Mouse (Mus musculus) thymus, postnatal 4 days (tissue): Measurements from ENCODE around the gene Tet1.
"Not testable (repeated sequence)": the region's sequence is repeated elsewhere in the genome, so short reads cannot be mapped to it uniquely, and the experiment has no call there.

ENCODE experiments used
- DNase-seq: peaks from one replicate; pipeline ENCODE4 v3.0.0; 2021

The Tet1 gene

DNA sequence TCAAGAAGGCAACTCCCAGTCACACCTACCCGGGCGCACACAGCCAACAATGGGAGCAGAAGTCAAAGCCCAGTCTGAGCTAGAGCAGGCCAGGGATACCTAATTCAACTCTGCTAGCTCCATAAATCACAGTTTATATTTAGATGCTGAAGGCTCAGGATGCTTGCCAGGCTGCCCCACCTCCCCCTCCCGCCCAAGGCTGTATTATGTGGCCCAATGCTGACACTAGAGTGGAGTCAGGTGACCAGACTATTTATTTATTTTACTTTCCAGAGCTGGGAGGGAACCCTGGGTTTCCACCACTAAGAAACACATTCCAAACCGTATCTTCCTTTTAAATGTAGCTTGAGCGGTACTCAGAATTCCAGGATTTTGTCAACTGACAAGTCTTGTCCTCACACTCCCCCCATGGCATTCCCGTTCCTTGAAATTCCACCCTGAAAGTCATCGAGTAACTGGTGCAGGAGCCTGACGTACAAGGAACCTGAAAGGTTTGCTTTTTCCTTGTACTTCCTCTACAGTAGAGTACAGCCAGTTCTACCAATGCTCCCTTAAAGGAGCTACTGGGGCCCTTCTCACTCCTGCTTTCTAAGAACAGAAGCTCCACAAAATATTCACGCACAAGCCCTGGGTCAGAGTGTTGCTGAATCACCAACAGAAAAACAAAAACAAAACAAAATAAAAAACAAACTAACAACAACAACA lies 64.9 kb downstream of the Tet1 start:
- DNase-seq: no peak

DNA sequence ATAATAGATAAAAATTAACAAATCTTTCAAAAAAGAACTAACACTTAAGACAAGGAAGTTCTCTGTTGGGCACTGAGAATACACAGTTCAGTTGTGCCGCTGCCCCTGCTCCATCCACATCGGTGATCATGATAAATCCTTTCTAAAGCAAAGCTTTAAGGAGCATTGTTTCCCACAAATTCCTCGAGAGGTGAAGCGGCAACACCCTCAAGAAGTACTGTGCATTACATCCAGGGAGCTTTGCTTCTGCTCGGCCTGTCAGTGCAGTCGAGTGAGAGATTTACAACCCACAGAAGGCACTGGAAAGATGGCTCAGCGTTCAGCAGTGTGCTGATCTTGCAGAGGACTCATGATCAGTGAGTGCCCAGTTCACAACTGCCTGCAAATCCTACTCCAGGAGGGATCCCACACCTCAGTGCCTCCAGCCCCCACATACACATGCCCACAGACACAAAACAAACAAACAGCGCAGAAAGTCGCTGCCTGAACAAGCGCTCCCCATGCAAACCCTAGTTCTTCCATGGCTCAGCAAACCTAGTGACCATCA lies 66.8 kb downstream of the Tet1 start:
- DNase-seq: no peak

DNA sequence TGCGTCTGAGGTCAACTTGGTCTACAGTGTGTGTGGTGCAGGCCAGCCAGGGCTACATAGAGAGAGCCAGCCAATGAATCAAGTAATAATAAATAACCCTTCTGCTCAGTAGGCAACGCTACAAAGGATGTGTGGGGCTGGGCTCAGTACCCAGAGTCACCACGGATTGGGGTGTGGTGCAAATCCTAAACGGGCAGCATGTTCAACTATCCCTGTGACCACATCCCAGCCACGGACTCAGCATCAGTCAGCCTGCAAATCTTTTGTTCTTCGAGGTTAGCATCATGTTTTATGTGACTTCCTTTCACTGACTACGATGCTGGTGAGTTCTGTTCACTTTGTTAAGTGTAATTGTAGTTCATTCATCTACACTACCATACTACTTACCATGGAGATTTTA lies 68.1 kb downstream of the Tet1 start:
- DNase-seq: no peak

DNA sequence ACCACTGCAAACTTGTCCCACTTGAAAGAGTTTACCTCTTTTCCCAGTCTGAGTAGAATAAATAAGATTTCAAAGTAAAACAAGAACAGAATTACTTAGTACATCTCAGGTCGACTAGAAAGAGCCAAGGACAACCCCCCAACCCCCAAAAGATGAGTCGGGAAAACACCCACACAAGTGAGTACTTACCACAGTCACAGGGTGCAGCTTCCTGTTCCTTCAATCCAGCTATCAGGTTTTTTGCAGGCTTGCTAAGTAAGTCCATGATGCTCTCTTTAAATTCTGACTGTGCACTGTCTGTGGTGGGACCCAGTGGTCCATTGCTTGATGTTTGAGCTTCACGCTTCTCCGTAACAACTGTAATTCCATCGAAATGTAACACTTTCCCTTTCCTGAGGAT lies 70.8 kb downstream of the Tet1 start:
- no peak for DNase-seq

DNA sequence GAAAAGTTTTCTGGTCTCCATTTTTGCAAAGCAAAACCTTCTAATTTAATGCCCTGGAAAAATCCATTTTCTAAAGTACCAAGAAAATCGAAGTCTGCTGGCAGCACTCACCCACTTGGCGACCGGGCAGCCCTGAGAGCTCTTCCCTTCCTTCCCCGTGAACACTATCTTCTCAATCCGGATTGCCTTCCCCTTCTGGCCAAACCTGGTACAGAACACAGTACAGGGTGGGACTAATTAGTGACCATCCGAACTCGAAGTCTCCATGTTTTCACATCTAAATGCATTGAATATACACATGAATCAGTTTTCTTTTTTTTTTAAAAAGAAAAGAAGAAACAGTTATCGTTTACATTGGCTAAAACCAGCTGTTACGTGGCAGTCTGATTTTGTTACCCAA lies 76.0 kb downstream of the Tet1 start:
- no peak for DNase-seq

DNA sequence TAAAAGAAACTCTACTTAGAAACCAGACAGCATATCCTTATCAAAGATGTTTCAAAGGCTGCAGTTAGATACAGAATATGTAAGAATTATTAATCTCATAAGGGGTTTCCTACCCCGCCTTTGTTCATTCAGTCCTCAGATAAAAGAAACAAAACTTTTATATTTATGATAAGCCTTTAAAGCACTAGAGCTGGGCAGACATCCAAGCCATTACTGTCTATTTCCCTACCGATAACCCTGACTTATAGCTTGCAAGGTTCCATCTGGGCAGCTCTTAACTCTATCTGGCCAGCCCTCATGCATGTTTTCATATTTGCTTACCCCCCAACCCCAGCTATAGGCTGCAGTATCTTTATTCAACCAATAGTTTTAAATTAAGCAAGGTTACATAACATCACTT lies 77.2 kb downstream of the Tet1 start:
- DNase-seq: no peak

DNA sequence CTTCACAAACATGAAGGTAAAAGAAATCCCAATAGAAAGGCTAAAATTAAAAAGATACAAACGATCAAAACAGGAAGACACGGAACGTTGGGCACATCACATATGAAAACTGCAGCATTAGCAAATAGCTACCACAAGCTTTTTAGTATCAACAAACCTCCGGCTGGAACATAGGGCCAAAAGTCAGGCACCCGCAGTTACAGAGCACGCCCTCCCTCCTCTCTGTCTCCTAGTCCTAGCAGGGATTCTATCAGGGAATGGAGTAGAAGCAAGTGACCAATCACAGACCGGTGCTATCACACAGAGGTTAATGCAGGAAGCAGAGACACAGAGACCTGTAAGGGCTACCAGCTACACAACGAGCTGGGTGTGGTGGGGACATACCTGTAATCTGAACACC lies 84.3 kb downstream of the Tet1 start:
- no peak for DNase-seq

DNA sequence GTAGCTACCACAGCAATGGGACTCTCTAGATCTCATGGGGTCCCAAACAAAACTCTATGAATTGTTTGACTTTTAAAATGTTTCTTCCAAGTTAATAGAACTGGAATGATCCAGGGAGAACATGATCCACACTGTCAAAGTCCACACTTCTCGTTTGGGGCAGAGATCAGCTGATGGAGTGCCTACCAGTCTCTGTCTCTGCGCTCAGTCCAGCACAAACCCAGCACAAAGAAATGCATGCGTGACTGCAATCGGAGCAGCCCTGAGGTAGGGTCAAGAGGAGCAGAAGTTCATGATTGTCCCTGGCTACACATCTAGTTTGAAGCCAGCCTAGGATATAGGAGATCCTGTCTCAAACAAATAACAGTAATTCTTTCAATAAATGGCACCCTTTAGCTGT lies 85.4 kb downstream of the Tet1 start:
- DNase-seq: no peak

DNA sequence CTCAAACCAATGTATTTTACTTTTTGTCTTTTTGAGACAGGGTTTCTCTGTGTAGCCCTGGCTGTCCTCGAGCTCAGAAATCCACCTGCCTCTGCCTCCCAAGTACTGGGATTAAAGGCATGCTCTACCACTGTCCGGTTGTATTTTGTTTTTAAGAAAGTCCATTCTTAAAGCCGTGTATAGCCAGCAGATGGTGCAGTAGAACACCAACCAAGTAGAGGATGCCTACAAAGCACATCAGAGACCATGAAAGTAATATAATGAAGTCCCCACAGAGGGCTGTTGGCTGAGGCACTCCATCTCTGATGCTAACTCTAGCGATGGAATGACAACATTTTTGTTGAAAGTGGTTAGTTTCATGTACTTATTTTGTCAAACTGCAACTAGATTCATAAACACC lies 98.8 kb downstream of the Tet1 start:
- no peak for DNase-seq

DNA sequence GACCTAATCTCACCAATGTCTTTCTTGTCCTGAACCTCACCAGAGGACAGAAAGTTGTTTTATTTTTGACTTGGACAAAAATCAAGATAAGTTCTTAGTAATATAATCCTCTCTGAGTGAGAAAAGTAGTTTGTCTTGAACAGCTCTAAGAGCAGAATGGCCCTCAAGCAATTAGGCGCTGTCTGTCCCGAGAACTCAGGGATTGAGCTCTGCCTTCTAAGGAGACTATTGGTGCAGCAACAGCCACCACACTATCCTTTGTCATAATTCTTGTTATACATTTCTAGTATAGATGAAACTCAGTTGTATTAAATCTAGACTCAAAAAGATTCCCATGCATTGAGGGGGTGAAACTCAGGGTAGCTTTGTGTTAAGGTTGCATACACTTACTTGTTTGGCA lies 100.0 kb downstream of the Tet1 start:
- no peak for DNase-seq

DNA sequence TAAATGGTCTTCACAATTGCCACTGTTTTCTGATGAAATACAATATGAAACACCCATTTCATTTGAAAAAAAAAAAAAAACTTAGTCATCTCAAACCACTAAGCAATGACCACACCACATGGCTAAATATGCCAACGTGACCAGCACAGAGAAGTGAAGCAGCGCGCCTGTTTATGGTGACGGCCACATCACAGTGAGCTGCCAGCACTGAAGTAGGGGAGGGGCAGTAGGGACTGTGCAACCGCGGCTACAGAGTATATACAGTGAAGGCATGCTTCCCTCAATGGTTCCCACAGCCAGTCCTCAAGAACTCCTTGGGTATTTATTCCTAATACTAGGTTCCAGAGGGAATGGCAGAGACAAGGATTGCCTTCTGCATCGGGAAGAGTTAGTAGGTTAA lies 100.5 kb downstream of the Tet1 start:
- no peak for DNase-seq

DNA sequence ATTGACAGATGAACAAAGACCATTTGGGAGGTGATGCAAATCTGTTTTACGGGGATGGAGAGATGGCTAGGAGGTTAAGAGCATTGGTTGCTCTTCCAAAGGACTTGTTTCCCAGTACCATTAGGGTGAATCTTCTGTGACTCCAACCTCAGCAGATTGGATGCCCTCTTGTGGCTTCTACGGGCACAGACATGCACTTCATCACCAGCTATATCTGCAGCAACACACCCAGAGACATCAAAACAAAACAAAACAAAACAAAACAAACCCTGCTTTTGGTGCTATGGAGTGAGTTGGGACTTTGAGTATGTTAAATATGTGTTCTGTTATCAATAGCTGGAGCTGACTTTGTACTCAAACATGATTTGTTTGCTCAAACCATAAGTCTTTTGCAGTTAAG lies 104.7 kb downstream of the Tet1 start:
- no peak for DNase-seq

DNA sequence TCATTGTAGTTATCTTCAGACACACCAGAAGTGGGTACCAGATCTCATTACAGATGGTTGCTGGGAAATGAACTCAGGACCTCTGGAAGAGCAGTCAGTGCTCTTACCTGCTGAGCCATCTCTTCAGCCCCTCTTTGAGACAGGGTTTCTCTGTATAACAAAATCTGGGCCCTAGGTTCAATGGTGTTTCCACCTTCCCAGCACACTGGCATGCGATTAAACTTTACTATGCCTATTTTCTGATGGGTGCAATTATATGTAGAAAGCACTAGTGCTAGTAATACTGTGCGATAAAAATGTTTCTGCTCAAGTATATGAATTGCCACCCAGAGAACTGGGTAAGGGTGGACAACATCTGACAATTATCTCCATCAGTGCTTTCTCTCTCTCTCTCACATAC lies 105.5 kb downstream of the Tet1 start:
- DNase-seq: no peak

DNA sequence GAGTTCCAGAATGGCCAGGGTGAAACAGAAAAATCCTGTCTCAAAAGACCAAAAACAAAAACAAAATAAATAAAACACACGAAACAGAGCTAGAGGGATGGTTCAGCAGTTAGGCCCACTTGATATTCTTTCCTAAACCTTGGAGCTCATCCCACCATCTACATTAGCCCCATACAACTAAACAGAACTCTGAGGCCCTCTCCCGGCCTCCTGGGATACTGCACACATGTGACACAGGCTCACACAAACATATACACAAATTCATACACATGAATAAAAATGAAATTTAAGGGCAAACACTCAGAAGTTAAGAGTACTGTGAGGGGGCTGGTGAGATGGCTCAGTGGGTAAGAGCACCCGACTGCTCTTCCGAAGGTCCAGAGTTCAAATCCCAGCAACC lies 114.6 kb downstream of the Tet1 start:
- DNase-seq: no peak

DNA sequence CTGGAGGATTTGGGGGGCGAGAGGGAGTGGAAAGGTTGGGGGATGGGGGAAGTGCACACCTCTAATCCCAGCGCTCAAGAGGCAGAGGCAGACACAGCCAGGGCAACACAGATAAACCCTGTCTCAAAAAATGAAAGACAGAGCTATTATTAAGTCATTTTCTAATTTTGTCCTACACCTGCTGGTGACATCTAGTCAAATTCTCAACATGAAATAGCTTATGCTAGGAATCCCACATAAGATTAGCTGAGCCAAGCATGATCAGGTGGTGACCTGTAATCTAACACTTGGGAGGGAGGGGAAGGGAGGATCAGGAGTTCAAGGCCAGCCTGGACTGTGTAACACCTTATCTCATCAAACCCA lies 115.7 kb downstream of the Tet1 start:
- no peak for DNase-seq

DNA sequence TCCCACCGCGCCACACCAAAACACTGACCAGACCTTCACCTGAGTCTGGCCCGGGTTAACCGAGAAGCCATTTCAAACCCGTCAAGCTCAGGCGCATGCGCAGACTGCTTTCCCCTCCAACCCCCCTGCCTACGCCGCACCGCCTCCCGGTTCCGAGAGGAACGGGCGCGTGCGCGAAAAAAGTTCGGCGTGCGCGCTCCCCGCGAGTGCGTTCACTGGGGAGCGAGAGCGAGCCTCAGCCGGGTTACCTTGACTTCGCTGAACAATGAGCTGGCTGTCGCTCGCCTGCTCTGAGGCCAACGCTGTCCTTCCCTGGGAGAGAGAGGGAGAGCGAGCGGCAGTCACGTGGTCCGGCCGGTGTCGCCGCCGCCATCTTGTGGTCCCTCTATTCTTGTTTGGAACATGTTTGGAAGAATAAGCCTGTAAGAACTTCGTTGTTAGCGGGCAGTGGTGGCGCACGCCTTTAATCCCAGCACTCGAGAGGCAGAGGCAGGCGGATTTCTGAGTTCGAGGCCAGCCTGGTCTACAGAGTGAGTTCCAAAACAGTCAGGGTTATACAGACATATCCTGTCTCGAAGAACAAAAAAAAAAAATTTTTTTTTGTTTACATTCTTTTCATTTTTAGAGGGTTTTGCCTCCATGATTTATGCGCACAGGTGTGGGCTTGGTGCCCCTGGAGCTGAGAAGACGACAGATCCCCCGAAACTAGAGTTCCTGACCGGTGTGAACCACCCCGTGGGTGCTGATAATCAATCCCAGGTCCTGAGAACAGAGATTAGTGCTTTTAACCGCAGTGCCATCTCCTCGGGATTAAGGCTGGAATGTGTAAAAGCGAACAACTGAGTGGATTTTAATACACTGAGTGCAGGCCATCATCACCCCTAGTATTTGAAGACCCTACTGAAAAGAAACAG lies 116.4 kb downstream of the Tet1 start, which contains the start of gene Ccar1:
Ccar1 (minus strand) TSS at position 110 of the 914 bp plus-strand sequence.
- DNase-seq: peak; percentile 100

DNA sequence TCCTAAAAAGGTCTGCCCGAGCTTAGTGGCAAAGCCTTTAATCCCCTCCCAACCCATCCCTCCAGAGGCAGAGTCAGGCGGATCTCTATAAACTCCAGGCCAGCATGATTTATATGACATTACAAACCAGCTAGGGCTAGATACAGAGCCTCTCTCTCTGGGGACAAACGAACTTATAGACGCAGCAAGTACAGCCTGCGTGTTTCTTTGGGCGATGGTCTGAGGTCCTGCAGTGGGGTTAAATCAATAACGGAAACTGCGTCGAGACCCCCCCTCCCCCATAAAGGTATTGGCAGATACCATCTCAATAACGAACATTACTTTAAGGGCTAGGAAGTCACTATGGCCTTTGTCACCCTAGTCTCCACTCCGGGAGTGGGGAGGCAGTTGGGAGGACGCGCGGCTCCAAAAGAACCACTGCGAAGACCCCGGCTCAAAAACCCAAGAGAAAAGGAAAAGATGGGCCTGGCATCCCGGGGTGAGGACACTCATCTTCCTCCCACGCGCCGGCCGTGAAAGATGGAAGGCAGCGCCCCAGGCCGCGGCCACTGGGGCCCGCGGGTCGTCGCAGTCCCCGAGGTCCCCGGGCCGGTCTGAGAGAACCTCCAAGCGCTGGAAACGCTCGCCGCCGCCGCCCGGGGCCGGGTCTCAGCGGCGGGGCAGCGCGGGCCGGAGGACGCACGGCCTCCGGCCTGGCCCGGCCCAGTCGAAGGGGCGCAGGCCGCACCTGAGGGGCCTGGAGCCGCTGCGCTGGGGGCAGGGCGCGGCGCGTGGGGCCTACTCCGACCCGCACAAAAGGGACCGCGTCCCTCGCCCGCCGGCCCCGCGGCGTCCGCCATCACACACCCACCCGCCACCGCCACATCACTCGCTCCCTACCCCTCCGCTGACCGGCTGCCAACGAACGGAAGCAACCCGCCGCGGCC lies 117.3 kb downstream of the Tet1 start:
- no peak for DNase-seq

DNA sequence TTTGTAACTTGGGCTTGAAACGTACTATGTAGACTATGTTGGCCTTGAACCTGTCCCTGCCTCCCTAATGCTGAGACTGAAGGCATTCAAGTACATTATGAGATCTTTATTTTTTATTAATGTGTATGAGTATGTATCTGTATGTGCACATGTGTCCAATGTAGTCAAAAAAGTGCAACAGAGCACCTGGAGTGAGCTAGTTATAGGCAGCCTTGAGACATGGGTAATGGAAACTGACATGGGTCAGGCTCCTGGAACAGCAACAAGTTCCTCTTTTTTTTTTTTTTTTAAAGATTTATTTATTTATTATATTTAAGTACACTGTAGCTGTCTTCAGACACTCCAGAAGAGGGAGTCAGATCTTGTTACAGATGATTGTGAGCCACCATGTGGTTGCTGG lies 127.0 kb downstream of the Tet1 start:
- not testable (repeated sequence) for DNase-seq
